Mouse (Mus musculus) thymus, adult 2 months (tissue): ENCODE data around the gene Rgl3.

ENCODE experiments used
- CTCF ChIP-seq: fragments of 200-500 bp; IDR thresholded peaks from 2 replicates; pipeline ENCODE4 v1.5.1; 2012; ENCODE audit warnings: mild to moderate bottlenecking, control low read depth, low read length, moderate library complexity, borderline replicate concordance; ENCODE audit not compliant: control insufficient read depth, poor library complexity, insufficient read depth; ENCODE audit errors: extremely low read depth
- POLR2A ChIP-seq: fragments of 200-500 bp; IDR thresholded peaks from 2 replicates; pipeline ENCODE4 v1.6.1; 2012; ENCODE audit warnings: mild to moderate bottlenecking, low read length, control low read depth, moderate library complexity; ENCODE audit not compliant: control insufficient read depth, poor library complexity, insufficient read depth; ENCODE audit errors: extremely low read depth

GRCm38 (mm10) chr9:21955225-21955569 lies 34.0 kb downstream of the Rgl3 start:
- TF ChIP-seq POLR2A (no peak), CTCF (no peak)
